Mouse (Mus musculus): ENCODE data around the gene Suco.

- TF ChIP-seq CTCF (IDR thresholded peaks at IDR 0.05; ENCODE audit: extremely low read depth, insufficient read depth, low read length) = no peak
- TF ChIP-seq POLR2A (IDR thresholded peaks at IDR 0.05; ENCODE audit: extremely low read depth, insufficient read depth, low read length) = no peak
Measured at GRCm38 (mm10) chr1:161808980-161809379, 67.5 kb downstream of the Suco start.
